Mouse (Mus musculus) MEL (cell line): Measurements from ENCODE around the gene Anxa4. TPM values are rescaled to one million over a fixed set of nuclear protein-coding genes. Genes with fewer than 3 reads are reported as not detected.

Source experiments
- DNase-seq: peaks from one replicate; pipeline ENCODE4 v3.0.0; 2011; ENCODE audit warnings: low read depth, low spot score
- H3K27ac ChIP-seq: 2 replicates; pipeline ENCODE4 v1.5.1; 2012; ENCODE audit warnings: low read depth, mild to moderate bottlenecking, control low read depth, low read length, moderate library complexity; ENCODE audit not compliant: control insufficient read depth
- H3K27me3 ChIP-seq, 2 experiments: fragments of 150-350 bp in 1 of 2; sonication (generic) in 1 of 2; 2 replicates each; pipeline ENCODE4 v1.6.1; 2012; ENCODE audit warnings: low read length in 2 of 2, mild to moderate bottlenecking in 2 of 2, improper control_type of control experiment in 1 of 2, moderate library complexity in 1 of 2; ENCODE audit not compliant: insufficient read depth in 2 of 2, control insufficient read depth in 1 of 2
- H3K36me3 ChIP-seq, 2 experiments: 2 replicates each; pipeline ENCODE4 v1.6.1; 2012 to 2014; ENCODE audit warnings: low read length in 2 of 2, improper control_type of control experiment in 1 of 2, inconsistent platforms in 1 of 2, mild to moderate bottlenecking in 1 of 2; ENCODE audit not compliant: insufficient read depth in 2 of 2, control insufficient read depth in 1 of 2
- H3K4me1 ChIP-seq, 2 experiments: fragments of 150-350 bp in 1 of 2; sonication (generic) in 1 of 2; 2 replicates each; pipeline ENCODE4 v1.6.1; 2012; ENCODE audit warnings: low read length in 2 of 2, improper control_type of control experiment in 1 of 2, mild to moderate bottlenecking in 1 of 2; ENCODE audit not compliant: insufficient read depth in 2 of 2, control insufficient read depth in 1 of 2
- H3K4me3 ChIP-seq, 2 experiments: fragments of 150-350 bp in 1 of 2; sonication (generic) in 1 of 2; 2 replicates each; pipeline ENCODE4 v1.5.1; 2012; ENCODE audit warnings: low read depth in 2 of 2, low read length in 2 of 2, mild to moderate bottlenecking in 2 of 2, moderate library complexity in 2 of 2, control low read depth in 1 of 2, improper control_type of control experiment in 1 of 2; ENCODE audit not compliant: control insufficient read depth in 1 of 2, insufficient read depth in 1 of 2
- H3K79me2 ChIP-seq: 2 replicates; pipeline ENCODE4 v1.6.1; 2012; ENCODE audit warnings: mild to moderate bottlenecking, low read length, moderate library complexity; ENCODE audit not compliant: control insufficient read depth, poor library complexity, insufficient read depth
- H3K9ac ChIP-seq: 2 replicates; pipeline ENCODE4 v1.6.1; 2012; ENCODE audit warnings: low read depth, mild to moderate bottlenecking, control low read depth, low read length, moderate library complexity; ENCODE audit not compliant: control insufficient read depth, poor library complexity, severe bottlenecking
- H3K9me3 ChIP-seq: fragments of 150-350 bp; sonication (generic); replicated peaks from 2 replicates; pipeline ENCODE4 v1.6.1; 2012; ENCODE audit warnings: mild to moderate bottlenecking, low read length, improper control_type of control experiment, moderate library complexity; ENCODE audit not compliant: insufficient read depth
- BHLHE40 ChIP-seq: IDR thresholded peaks from 2 replicates; pipeline ENCODE4 v1.6.1; 2012; ENCODE audit warnings: low read depth, mild to moderate bottlenecking, inconsistent platforms, low read length, improper control_type of control experiment, borderline replicate concordance
- CHD1 ChIP-seq: IDR thresholded peaks from 2 replicates; pipeline ENCODE4 v1.6.1; 2012; ENCODE audit warnings: low read depth, mild to moderate bottlenecking, inconsistent platforms, low read length, improper control_type of control experiment
- CHD2 ChIP-seq: IDR thresholded peaks from 2 replicates; pipeline ENCODE4 v1.6.1; 2011; ENCODE audit warnings: low read length, improper control_type of control experiment
- CTCF ChIP-seq, 3 experiments: IDR thresholded peaks in 2 of 3; conservative IDR thresholded peaks in 1 of 3; 2 replicates each; pipeline ENCODE4 v1.5.1; 2011 to 2012; ENCODE audit warnings: low read length in 3 of 3, low read depth in 2 of 3, mild to moderate bottlenecking in 2 of 3, improper control_type of control experiment in 1 of 3, inconsistent platforms in 1 of 3, mixed read lengths in 1 of 3, moderate library complexity in 1 of 3; ENCODE audit not compliant: control insufficient read depth in 1 of 3, insufficient read depth in 1 of 3, poor library complexity in 1 of 3, severe bottlenecking in 1 of 3
- E2F4 ChIP-seq: IDR thresholded peaks from 2 replicates; pipeline ENCODE4 v1.6.1; 2011; ENCODE audit warnings: low read depth, low read length, improper control_type of control experiment, borderline replicate concordance
- ELF1 ChIP-seq: IDR thresholded peaks from 2 replicates; pipeline ENCODE4 v1.6.1; 2014; ENCODE audit warnings: low read depth, mild to moderate bottlenecking, inconsistent platforms, low read length, improper control_type of control experiment, moderate library complexity
- ETS1 ChIP-seq: IDR thresholded peaks from 2 replicates; pipeline ENCODE4 v1.6.1; 2012; ENCODE audit warnings: low read depth, mild to moderate bottlenecking, inconsistent platforms, low read length, improper control_type of control experiment, moderate library complexity
- GABPA ChIP-seq: IDR thresholded peaks from 2 replicates; pipeline ENCODE4 v1.6.1; 2012; ENCODE audit warnings: low read depth, mild to moderate bottlenecking, inconsistent platforms, low read length, improper control_type of control experiment, moderate library complexity
- GATA1 ChIP-seq: IDR thresholded peaks from 2 replicates; pipeline ENCODE4 v1.6.1; 2011; ENCODE audit warnings: low read depth, low read length, improper control_type of control experiment
- JUND ChIP-seq: IDR thresholded peaks from 2 replicates; pipeline ENCODE4 v1.6.1; 2011; ENCODE audit warnings: low read depth, mild to moderate bottlenecking, improper control_type of control experiment, low read length
- KAT2A ChIP-seq: conservative IDR thresholded peaks from 2 replicates; pipeline ENCODE4 v1.6.1; 2012; ENCODE audit warnings: low read depth, low read length, improper control_type of control experiment, inconsistent platforms
- MAFK ChIP-seq: IDR thresholded peaks from 2 replicates; pipeline ENCODE4 v1.6.1; 2011; ENCODE audit warnings: low read depth, mild to moderate bottlenecking, low read length, improper control_type of control experiment, borderline replicate concordance
- MAX ChIP-seq: IDR thresholded peaks from 2 replicates; pipeline ENCODE4 v1.6.1; 2011; ENCODE audit warnings: low read length, improper control_type of control experiment
- MAZ ChIP-seq: IDR thresholded peaks from 2 replicates; pipeline ENCODE4 v1.6.1; 2012; ENCODE audit warnings: low read depth, mild to moderate bottlenecking, inconsistent platforms, low read length, improper control_type of control experiment
- MEF2A ChIP-seq: IDR thresholded peaks from 2 replicates; pipeline ENCODE4 v1.6.1; 2014; ENCODE audit warnings: low read depth, mild to moderate bottlenecking, inconsistent platforms, low read length, improper control_type of control experiment; ENCODE audit not compliant: poor library complexity, insufficient replicate concordance, severe bottlenecking; ENCODE audit errors: extremely low read depth
- MXI1 ChIP-seq: IDR thresholded peaks from 2 replicates; pipeline ENCODE4 v1.6.1; 2011; ENCODE audit warnings: mild to moderate bottlenecking, low read depth, low read length, improper control_type of control experiment
- MYB ChIP-seq: IDR thresholded peaks from 2 replicates; pipeline ENCODE4 v1.6.1; 2011; ENCODE audit warnings: mild to moderate bottlenecking, low read depth, low read length, improper control_type of control experiment
- MYC ChIP-seq: IDR thresholded peaks from 2 replicates; pipeline ENCODE4 v1.6.1; 2011; ENCODE audit warnings: low read depth, mild to moderate bottlenecking, low read length, improper control_type of control experiment, moderate library complexity
- NELFE ChIP-seq: IDR thresholded peaks from 2 replicates; pipeline ENCODE4 v1.6.1; 2011; ENCODE audit warnings: low read depth, low read length, improper control_type of control experiment
- NRF1 ChIP-seq: IDR thresholded peaks from 2 replicates; pipeline ENCODE4 v1.6.1; 2014; ENCODE audit warnings: low read depth, mild to moderate bottlenecking, inconsistent platforms, low read length, improper control_type of control experiment, moderate library complexity; ENCODE audit not compliant: poor library complexity, insufficient read depth, severe bottlenecking
- POLR2A ChIP-seq, 2 experiments: IDR thresholded peaks; 2 replicates each; pipeline ENCODE4 v1.6.1; 2011 to 2012; ENCODE audit warnings: low read length in 2 of 2, mild to moderate bottlenecking in 2 of 2, control low read depth in 1 of 2, improper control_type of control experiment in 1 of 2, low read depth in 1 of 2, moderate library complexity in 1 of 2; ENCODE audit not compliant: control insufficient read depth in 1 of 2, insufficient read depth in 1 of 2, poor library complexity in 1 of 2
- POLR2AphosphoS2 ChIP-seq: IDR thresholded peaks from 2 replicates; pipeline ENCODE4 v1.6.1; 2011; ENCODE audit warnings: low read length, improper control_type of control experiment
- POLR2AphosphoS5 ChIP-seq: IDR thresholded peaks from 2 replicates; pipeline ENCODE4 v1.6.1; 2012; ENCODE audit warnings: low read depth, borderline replicate concordance, mild to moderate bottlenecking, inconsistent platforms, low read length, moderate library complexity, mixed read lengths
- RAD21 ChIP-seq: IDR thresholded peaks from 2 replicates; pipeline ENCODE4 v1.6.1; 2011; ENCODE audit warnings: mild to moderate bottlenecking, low read depth, low read length, improper control_type of control experiment
- RCOR1 ChIP-seq: IDR thresholded peaks from 2 replicates; pipeline ENCODE4 v1.6.1; 2012; ENCODE audit warnings: low read depth, mild to moderate bottlenecking, inconsistent platforms, low read length, improper control_type of control experiment
- SIN3A ChIP-seq: IDR thresholded peaks from 2 replicates; pipeline ENCODE4 v1.6.1; 2012; ENCODE audit warnings: low read length, improper control_type of control experiment, inconsistent platforms
- TAL1 ChIP-seq: IDR thresholded peaks from 2 replicates; pipeline ENCODE4 v1.6.1; 2012; ENCODE audit warnings: mild to moderate bottlenecking, inconsistent platforms, low read length, moderate library complexity, mixed read lengths
- TBP ChIP-seq: IDR thresholded peaks from 2 replicates; pipeline ENCODE4 v1.8.0; 2011; ENCODE audit warnings: low read depth, low read length, improper control_type of control experiment
- TCF12 ChIP-seq: IDR thresholded peaks from 2 replicates; pipeline ENCODE4 v1.6.1; 2014; ENCODE audit warnings: low read depth, mild to moderate bottlenecking, inconsistent platforms, low read length, improper control_type of control experiment, moderate library complexity
- UBTF ChIP-seq: IDR thresholded peaks from 2 replicates; pipeline ENCODE4 v1.6.1; 2012; ENCODE audit warnings: low read depth, mild to moderate bottlenecking, inconsistent platforms, low read length, improper control_type of control experiment, moderate library complexity, borderline replicate concordance; ENCODE audit not compliant: insufficient read depth
- USF1 ChIP-seq: IDR thresholded peaks from 2 replicates; pipeline ENCODE4 v1.6.1; 2014; ENCODE audit warnings: low read depth, mild to moderate bottlenecking, inconsistent platforms, low read length, improper control_type of control experiment, moderate library complexity
- USF2 ChIP-seq, 2 experiments: IDR thresholded peaks; 2 replicates each; pipeline ENCODE4 v1.6.1; 2011 to 2012; ENCODE audit warnings: improper control_type of control experiment in 2 of 2, low read length in 2 of 2, borderline replicate concordance in 1 of 2, inconsistent platforms in 1 of 2, low read depth in 1 of 2, mild to moderate bottlenecking in 1 of 2; ENCODE audit not compliant: insufficient read depth in 1 of 2
- ZC3H11A ChIP-seq: IDR thresholded peaks from 2 replicates; pipeline ENCODE4 v1.6.1; 2012; ENCODE audit warnings: low read depth, mild to moderate bottlenecking, inconsistent platforms, low read length, improper control_type of control experiment
- ZKSCAN1 ChIP-seq: IDR thresholded peaks from 2 replicates; pipeline ENCODE4 v1.6.1; 2012; ENCODE audit warnings: low read depth, mild to moderate bottlenecking, inconsistent platforms, low read length, improper control_type of control experiment, moderate library complexity
- ZMIZ1 ChIP-seq: IDR thresholded peaks from 2 replicates; pipeline ENCODE4 v1.6.1; 2012; ENCODE audit warnings: low read depth, mild to moderate bottlenecking, inconsistent platforms, low read length, improper control_type of control experiment, moderate library complexity
- ZNF384 ChIP-seq: IDR thresholded peaks from 2 replicates; pipeline ENCODE4 v1.6.1; 2012; ENCODE audit warnings: low read depth, mild to moderate bottlenecking, inconsistent platforms, low read length, improper control_type of control experiment
- polyA plus RNA-seq, 2 experiments: library from polyadenylated mRNA; stranded (reverse) in 1 of 2; unstranded in 1 of 2; fragments of >175 nt in 1 of 2; fragments of >200 nt in 1 of 2; gene quantifications; 2 replicates each; pipeline versions ENCODE4 v1.2.1 to v1.2.4; 2012; ENCODE audit warnings: low replicate concordance in 2 of 2, low read depth in 1 of 2; ENCODE audit not compliant: insufficient read length in 2 of 2, insufficient read depth in 1 of 2, missing spikeins in 1 of 2
- total RNA-seq: library from RNA; depleted of rRNA; stranded (reverse); fragments of 300-350 nt; gene quantifications from 2 replicates; pipeline ENCODE4 v1.2.3, GENCODE M21; 2012

Anxa4 gene
- total and polyA plus RNA-seq, 3 experiments, result 31.1 to 176 (median 53.6) TPM

GRCm38 (mm10) chr6:86778910-86779594, 14.3 kb downstream of the Anxa4 start:
- Histone ChIP-seq H3K4me1 (peaks cover 10 to 42% of the 10 kb centered on the region in 2 experiments), H3K27me3 (no peaks in the 10 kb centered on the region), H3K9ac (peak overlapping the region; percentile 18; the same call in 1 of the 2 replicates), H3K79me2 (no peaks in the 10 kb centered on the region), H3K36me3 (peaks cover 0 to 27% of the 10 kb centered on the region in 2 experiments; a peak in 2 of 4 replicates), H3K4me3 (no peak overlapping the region), H3K9me3 (no peaks in the 10 kb centered on the region), H3K27ac (peak overlapping the region; percentile 79)
- DNase-seq, result peak; percentile 78
- TF ChIP-seq POLR2AphosphoS2 (no peak), JUND (no peak), E2F4 (no peak), MYC (peak; percentile 84), ZKSCAN1 (no peak), SIN3A (peak; percentile 66; the same call in 1 of the 2 replicates), NELFE (no peak), GATA1 (no peak), ZNF384 (no peak), MAX (peak; percentile 74), POLR2AphosphoS5 (no peak), ETS1 (peak; percentile 60; the same call in 1 of the 2 replicates), GABPA (peak; percentile 70), TBP (no peak), POLR2A (IDR thresholded peaks at IDR 0.05; ENCODE audit: control insufficient read depth in 1 of 2, insufficient read depth in 1 of 2, low read depth in 1 of 2, low read length in 2 of 2, poor library complexity in 1 of 2) (no peak), KAT2A (peak; percentile 44; the same call in 1 of the 2 replicates), MAZ (no peak), ELF1 (no peak), RAD21 (no peak), CTCF (IDR thresholded peaks at IDR 0.05 in 2 of 3, conservative IDR thresholded peaks at IDR 0.05 in 1 of 3; ENCODE audit: control insufficient read depth in 1 of 3, insufficient read depth in 1 of 3, low read depth in 2 of 3, low read length in 3 of 3, poor library complexity in 1 of 3, severe bottlenecking in 1 of 3) (no peak), MAFK (peak; percentile 97), UBTF (no peak), RCOR1 (peak; percentile 51; the same call in 1 of the 2 replicates), TCF12 (peak; percentile 21; the same call in 1 of the 2 replicates), CHD1 (no peak), ZC3H11A (no peak), USF1 (peak; percentile 56; the same call in 1 of the 2 replicates), USF2 (IDR thresholded peaks at IDR 0.05; ENCODE audit: borderline replicate concordance in 1 of 2, insufficient read depth in 1 of 2, low read depth in 1 of 2, low read length in 2 of 2) (no peak), CHD2 (no peak), BHLHE40 (no peak), MEF2A (no peak), TAL1 (no peak), ZMIZ1 (no peak), MXI1 (peak; percentile 79; the same call in 1 of the 2 replicates), MYB (0 out of 2 replicates have a peak, but pooled peaks have one; percentile 30), NRF1 (no peak)
